Mouse (Mus musculus) bone marrow macrophage, adult 2 months (primary cell): ENCODE results near the gene Bzw1.

Source experiments
- CTCF ChIP-seq: IDR thresholded peaks from 2 replicates; pipeline ENCODE4 v1.5.1; 2012; ENCODE audit warnings: low read depth, mild to moderate bottlenecking, low read length, moderate library complexity
- POLR2A ChIP-seq: IDR thresholded peaks from 2 replicates; pipeline ENCODE4 v1.6.1; 2012; ENCODE audit warnings: mild to moderate bottlenecking, low read depth, low read length, borderline replicate concordance

DNA sequence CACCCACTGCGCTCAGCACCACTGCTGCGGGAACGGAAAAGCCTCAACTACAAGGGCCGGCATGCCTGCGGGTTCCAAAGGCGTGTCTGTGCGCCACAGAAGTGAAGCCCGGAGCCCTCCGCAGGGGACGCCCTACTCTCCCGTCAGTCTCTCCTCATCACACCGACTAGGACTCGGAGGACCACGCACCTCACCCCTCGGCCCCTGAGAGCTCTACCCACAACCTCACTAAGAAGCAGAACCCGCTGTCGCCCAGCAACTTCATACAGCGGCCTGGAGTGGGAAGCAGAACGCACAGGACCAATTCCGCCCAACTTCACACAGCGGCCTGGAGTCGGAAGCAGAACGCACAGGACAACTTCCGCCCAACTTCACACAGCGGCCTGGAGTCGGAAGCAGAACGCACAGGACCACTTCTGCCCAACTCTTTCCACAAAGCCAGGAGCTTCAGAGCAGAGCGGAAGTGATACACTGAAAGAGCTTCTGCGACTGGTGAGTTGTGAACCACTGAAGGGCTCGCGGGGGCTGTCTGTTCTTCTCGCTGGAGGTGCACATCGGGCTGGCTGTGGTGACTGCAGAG, 52.5 kb downstream of the Bzw1 start, which contains the start of the genes Nif3l1 and Ppil3:
- TF ChIP-seq CTCF (no peak), POLR2A (no peak)
